Mouse (Mus musculus): Measurements from ENCODE around the gene Dspp. TPM values are rescaled to one million over a fixed set of nuclear protein-coding genes. Genes with fewer than 3 reads are reported as not detected.

Dspp gene
- total RNA-seq (2021): not detected
- long read RNA-seq, experiment 1: 0 reads
- long read RNA-seq, experiment 2: 0 reads

- DNase-seq (ENCODE audit: low spot score): no peak
These were observed at the start of gene Dspp for GRCm38 (mm10) chr5:104170412-104170811. Gene Dspp (plus strand): TSS chr5:104170712.

DNA sequence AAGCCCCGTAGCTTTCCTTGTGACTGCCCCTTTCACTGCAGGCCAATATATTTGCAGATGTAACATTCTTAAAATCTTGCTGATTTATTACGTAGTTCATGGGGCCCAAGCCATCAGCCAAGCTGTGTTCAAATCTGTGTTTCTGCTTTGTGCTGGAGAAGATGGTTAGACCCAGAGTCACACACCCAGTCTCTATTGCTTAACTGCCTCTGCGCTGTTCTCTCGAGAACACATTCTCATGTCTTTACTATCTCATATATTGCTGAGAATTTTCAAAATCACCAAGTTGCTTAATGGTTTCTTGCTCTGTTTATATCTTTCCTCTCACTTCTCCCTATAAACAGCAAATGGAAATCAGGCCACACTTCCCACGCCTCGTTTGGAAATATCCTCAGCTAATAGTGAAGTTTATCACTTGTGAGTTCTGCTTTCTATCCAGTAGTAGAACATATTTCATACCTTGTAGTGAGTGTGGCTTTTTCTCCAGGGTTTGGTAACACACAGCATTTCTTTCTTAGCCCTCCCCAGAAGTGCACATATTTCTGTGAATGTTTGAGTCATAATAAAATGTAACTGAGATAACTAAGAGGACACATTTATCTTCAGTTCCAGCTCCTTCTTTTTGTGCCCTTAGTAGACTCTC, 46.4 kb upstream of the Dspp start:
- no peak for DNase-seq (ENCODE audit: low spot score)

GRCm38 (mm10) chr5:104126561-104127320, 43.8 kb upstream of the Dspp start:
- DNase-seq (ENCODE audit: low spot score): peak; percentile 41

DNA sequence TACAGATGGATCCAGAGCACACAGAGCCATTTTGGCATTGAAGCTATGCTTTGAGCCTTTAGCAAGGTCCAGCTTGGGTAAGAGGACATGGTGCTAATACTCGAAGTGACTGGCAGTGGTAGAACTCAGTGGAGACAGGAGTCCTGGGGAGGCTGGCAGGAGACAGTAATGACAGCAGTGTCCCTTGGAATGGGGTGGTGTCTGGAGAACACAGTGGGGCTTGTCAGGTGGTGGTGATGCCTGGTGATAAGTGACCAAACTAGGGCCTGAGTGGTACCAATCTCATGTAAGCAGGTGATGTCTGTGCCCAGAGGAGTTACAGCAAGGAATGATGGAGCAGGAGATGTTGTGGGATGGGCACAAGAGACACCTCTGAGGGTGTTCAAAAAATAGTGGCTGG, 43.2 kb upstream of the Dspp start:
- DNase-seq (ENCODE audit: low spot score): no peak

- DNase-seq (ENCODE audit: low spot score): peak; percentile 59
These were observed 42.1 kb upstream of the Dspp start for GRCm38 (mm10) chr5:104128281-104129031.

DNA sequence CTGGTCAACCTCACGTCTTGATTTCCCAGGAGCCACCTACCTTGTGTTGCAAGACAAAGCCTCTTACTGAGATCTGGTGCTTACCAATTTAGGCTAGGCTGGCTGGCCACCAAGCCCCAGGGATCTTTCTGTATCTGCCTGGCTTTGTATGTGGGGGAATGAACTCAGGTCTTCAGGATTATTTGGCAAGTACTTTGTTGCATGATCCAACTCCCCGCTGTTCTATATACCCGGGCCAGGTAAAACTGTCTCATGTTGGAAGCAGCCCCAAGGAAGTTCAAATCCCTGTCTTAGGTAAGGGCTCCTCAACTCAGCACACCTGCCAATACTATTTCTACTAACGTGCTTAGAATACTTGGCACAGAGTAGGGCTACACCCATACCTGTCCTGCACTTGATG, 39.6 kb upstream of the Dspp start:
- DNase-seq (ENCODE audit: low spot score): no peak

DNA sequence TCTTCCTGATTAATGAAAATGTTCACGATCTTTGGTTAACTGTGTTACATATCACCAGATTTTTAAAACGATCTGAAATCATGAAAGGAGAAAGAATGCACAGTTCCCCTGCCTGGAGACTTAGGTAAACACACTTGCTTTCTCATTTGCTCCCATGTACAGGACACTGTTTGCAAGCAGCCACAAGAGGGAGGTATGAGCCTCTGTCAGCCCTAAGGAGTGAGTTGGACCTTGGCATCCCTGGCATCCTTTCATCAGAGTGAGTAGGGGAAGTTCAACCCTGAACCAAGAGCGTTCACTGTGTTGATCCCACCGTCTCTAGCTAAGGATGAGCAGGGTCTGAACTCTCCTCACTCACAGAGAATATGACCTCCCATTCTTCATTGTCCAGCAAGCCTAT, 39.0 kb upstream of the Dspp start:
- no peak for DNase-seq (ENCODE audit: low spot score)

- DNase-seq (ENCODE audit: low spot score): no peak
These were observed 36.8 kb upstream of the Dspp start for GRCm38 (mm10) chr5:104133752-104134151.

GRCm38 (mm10) chr5:104137920-104138541, 32.5 kb upstream of the Dspp start:
- no peak for DNase-seq (ENCODE audit: low spot score)

GRCm38 (mm10) chr5:104141067-104141466, 29.4 kb upstream of the Dspp start:
- no peak for DNase-seq (ENCODE audit: low spot score)

- DNase-seq (ENCODE audit: low spot score): no peak
These were observed 26.5 kb upstream of the Dspp start for GRCm38 (mm10) chr5:104144057-104144456.

DNA sequence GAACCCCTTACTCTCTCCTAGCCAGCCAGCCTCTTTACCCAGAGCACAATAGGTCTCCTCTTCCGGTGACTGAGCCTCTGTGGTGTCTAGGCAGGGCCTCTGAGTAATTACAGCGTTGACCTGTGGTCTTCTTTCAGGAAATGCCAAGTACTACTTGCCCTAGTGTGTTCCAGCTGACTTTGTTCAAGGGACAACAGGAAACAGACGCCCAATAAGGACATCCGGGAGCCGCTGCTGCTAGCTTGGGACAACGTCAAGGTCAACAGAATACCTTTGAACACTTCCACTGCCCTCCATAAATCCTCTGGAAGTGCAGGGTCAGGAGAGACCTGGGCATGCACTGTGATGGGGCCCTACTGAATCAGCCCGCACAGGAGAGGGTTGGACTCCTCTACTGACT, 21.2 kb upstream of the Dspp start:
- DNase-seq (ENCODE audit: low spot score): no peak

DNA sequence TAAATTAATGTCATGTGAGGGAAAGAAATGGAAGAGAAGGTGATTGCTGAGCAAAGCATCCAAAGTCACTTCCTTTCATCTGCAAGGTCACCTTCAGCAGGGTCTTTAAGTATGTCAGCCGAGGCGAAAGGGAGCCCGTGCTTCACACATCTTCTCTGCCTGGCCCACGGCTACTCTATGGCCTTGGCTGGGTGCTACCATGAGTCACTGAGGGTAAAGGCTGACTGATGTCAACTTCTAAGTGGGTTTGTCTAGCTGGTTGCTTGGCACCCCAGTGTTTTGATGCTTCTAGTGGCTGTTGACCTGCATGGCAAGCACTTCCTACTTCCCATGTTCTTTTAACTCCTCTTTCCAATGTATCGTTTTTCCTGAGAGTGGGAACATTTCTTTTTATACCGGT, 20.3 kb upstream of the Dspp start:
- no peak for DNase-seq (ENCODE audit: low spot score)

DNA sequence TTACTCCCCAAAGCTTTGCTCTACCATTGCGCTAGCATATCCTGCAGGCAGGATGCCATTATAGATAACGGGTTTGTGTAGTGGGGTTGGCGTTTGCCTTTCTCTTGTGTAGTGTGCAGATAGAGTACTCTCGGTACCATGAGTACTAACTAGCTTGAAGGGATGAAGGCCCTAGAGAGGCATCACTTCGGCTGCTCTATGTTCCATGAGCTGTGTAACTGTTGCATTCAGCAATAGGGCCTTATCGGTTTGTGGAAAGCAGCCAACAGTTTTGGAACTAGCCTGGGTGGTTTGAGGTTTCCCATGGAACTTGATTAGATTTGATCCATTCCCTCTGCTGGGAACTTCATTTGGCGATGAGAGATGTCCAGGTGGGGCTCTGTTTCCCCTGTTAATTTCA, 12.8 kb upstream of the Dspp start:
- no peak for DNase-seq (ENCODE audit: low spot score)

DNA sequence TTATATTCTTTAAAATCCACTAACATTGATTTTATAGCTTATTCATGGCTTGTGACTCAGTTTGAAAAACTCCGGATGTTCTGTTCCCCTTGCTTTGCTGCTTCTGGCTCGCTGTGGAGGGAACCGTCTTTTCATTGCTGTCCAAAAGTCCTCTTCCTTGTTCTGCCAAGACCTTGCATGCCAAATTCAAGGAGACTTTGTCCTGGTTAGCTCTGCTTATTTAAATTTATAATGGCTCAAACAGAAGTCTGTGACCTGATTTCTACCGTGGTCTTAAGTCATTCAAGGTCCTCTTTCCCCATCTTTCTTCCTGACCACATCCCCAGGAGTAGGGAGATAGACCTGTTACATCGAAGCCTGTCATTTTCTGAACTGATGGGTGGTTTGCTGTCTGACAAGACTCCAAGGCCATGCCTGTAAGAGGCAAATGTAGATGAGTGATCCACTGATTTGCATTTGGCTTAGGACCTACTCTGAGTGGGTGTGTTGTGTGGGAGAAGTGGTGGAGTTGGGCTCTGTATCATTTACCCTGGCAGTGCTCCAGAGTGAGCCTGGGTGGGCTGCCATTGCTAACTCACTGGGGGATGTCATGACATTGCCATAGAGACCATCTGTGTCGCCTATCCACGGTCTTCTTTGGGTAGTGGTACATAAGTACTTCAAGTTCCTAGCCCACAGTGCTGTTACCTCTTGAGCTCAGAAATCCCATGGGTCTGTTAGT, 12.0 kb upstream of the Dspp start:
- DNase-seq (ENCODE audit: low spot score): peak; percentile 32

- no peak for DNase-seq (ENCODE audit: low spot score)
These were observed 9.9 kb upstream of the Dspp start for GRCm38 (mm10) chr5:104160581-104160980.

- DNase-seq (ENCODE audit: low spot score): peak; percentile 34
These were observed 9.1 kb upstream of the Dspp start for GRCm38 (mm10) chr5:104161390-104161789.

GRCm38 (mm10) chr5:104163536-104163935, 7.0 kb upstream of the Dspp start:
- DNase-seq (ENCODE audit: low spot score): no peak

GRCm38 (mm10) chr5:104173094-104173493, 2.6 kb downstream of the Dspp start:
- DNase-seq (ENCODE audit: low spot score): no peak

DNA sequence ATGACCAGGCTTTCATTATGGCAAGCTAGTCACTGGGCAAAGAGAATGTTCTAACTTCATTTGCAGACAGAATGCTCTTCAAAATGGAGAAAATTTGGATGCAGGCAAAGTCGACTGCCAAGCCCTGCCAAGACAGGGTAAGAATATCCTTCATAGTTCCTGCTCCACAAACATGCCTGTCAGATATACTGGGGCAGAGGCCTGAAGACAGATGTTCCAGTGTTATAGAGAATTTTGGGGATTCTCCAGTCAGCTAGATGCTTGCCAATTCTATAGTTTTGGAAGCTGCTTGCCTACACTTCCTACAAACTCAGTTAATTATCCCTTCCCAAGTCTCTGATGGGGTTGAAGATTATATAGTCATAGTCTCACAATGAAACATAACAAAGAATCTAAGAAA, 13.2 kb downstream of the Dspp start:
- no peak for DNase-seq (ENCODE audit: low spot score)

- no peak for DNase-seq (ENCODE audit: low spot score)
These were observed 16.8 kb downstream of the Dspp start for GRCm38 (mm10) chr5:104187281-104187680.
